In the genomic region with DNA sequence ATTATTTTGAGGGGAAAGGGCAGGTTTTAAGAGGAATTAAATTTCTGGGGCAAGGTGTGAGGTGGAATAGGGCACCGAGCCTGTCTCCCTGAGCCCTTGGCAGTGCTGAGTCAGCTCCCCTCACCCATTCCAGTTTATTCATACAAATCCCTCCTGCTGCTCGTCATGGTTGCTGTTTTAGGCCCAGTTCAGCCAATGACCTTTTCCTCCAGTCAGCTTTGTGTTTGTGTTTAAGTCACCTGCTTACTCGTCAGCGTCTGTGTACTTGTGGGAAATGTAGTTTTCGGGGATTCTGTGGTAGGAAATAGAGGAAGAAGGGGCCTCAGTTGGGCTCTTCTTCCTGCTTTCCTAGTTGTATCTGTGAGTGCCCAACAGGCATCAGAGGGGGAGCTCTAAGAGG, we compare ENCODE assay signal across 9 mouse cellular contexts. TPM values are rescaled to one million over a fixed set of nuclear protein-coding genes. Genes with fewer than 3 reads are reported as not detected.
DNase-seq lines count a peak whose midpoint lies in the region; ATAC-seq and TF ChIP-seq lines count a peak whose summit lies in the region.
"Had no signal": no experiment of that assay in that cellular context is flagged by ENCODE, and none has a peak within 500 bp of the region (broad histone marks: within the 10 kb centered on the region; RNA-seq: fewer than 3 reads in every experiment).

No protein-coding gene starts in this region.

- H3K9ac ChIP-seq in kidney, postnatal 0 days (ENCODE audit: low read depth, low read length): no peak overlapping the region
- 0 out of 2 replicates have a peak overlapping the region, but pooled peaks have one; percentile 3 for H3K9ac ChIP-seq in heart, postnatal 0 days (replicated peaks; ENCODE audit: low read depth, low read length)
- H3K9ac ChIP-seq in forebrain, embryonic 15.5 days (replicated peaks): no peak overlapping the region

- TF ChIP-seq EP300 in heart, postnatal 0 days (IDR thresholded peaks at IDR 0.05; ENCODE audit: low read depth): no peak

- no peaks in the 10 kb centered on the region for H3K27me3 ChIP-seq in kidney, postnatal 0 days (ENCODE audit: insufficient read depth, low read length)
- no peaks in the 10 kb centered on the region for H3K27me3 ChIP-seq in heart, postnatal 0 days (ENCODE audit: control insufficient read depth, insufficient read depth, low read length)
- H3K27me3 ChIP-seq in forebrain, embryonic 15.5 days: no peaks in the 10 kb centered on the region

- 63% methylated on average over 5 of the region's 5 CpGs for WGBS in kidney, postnatal 0 days
- WGBS in heart, postnatal 0 days: 34% methylated on average over 5 of the region's 5 CpGs
- WGBS in forebrain, embryonic 15.5 days: 71% methylated on average over 5 of the region's 5 CpGs

- no peak for ATAC-seq in kidney, postnatal 0 days (replicated peaks; ENCODE audit: low FRiP score, low read depth)
- ATAC-seq in heart, postnatal 0 days (ENCODE audit: insufficient read depth, low read depth): no peak
- ATAC-seq in forebrain, embryonic 15.5 days (replicated peaks): no peak

- peaks cover 51% of the 10 kb centered on the region for H3K36me3 ChIP-seq in kidney, postnatal 0 days (ENCODE audit: insufficient read depth, low read length)
- H3K36me3 ChIP-seq in heart, postnatal 0 days (replicated peaks; ENCODE audit: control insufficient read depth, insufficient read depth, low read length): peaks cover 72% of the 10 kb centered on the region
- peaks cover 67% of the 10 kb centered on the region for H3K36me3 ChIP-seq in forebrain, embryonic 15.5 days

- TF ChIP-seq CTCF in kidney, postnatal 0 days (IDR thresholded peaks at IDR 0.05; ENCODE audit: low read depth): no peak
- no peak for TF ChIP-seq CTCF in heart, postnatal 0 days (IDR thresholded peaks at IDR 0.05; ENCODE audit: low read depth)

- no peak overlapping the region for H3K4me2 ChIP-seq in kidney, postnatal 0 days (ENCODE audit: low read length)
- no peak overlapping the region for H3K4me2 ChIP-seq in heart, postnatal 0 days (ENCODE audit: low read depth, low read length)
- no peak overlapping the region for H3K4me2 ChIP-seq in forebrain, embryonic 15.5 days (replicated peaks)

- peak; percentile 45 for DNase-seq in adrenal gland, postnatal 25 days
- DNase-seq in adrenal gland, adult 8-10 months: no peak
- DNase-seq in kidney, postnatal 0 days (ENCODE audit: low spot score): peak; percentile 48
- DNase-seq in kidney, postnatal 10 days: no peak
- DNase-seq in ES-CJ7 (ENCODE audit: low read depth, low spot score): peak; percentile 67
- no peak for DNase-seq in heart, postnatal 0 days (ENCODE audit: low spot score)
- DNase-seq in right cerebral cortex, postnatal 4 days: no peak
- DNase-seq: spleen, adult 18-20 months had no signal

- H3K9me3 ChIP-seq in kidney, postnatal 0 days (replicated peaks; ENCODE audit: low read length): no peaks in the 10 kb centered on the region
- H3K9me3 ChIP-seq in heart, postnatal 0 days (replicated peaks; ENCODE audit: control insufficient read depth, low read length): no peaks in the 10 kb centered on the region
- no peaks in the 10 kb centered on the region for H3K9me3 ChIP-seq in forebrain, embryonic 15.5 days

- H3K4me1 ChIP-seq in kidney, postnatal 0 days (replicated peaks; ENCODE audit: insufficient read depth, low read length): peaks cover 14% of the 10 kb centered on the region; the same call in 1 of the 2 replicates
- peaks cover 24% of the 10 kb centered on the region for H3K4me1 ChIP-seq in heart, postnatal 0 days (ENCODE audit: control insufficient read depth, insufficient read depth)
- peaks cover 25% of the 10 kb centered on the region for H3K4me1 ChIP-seq in forebrain, embryonic 15.5 days

- no peak overlapping the region for H3K4me3 ChIP-seq in kidney, postnatal 0 days (replicated peaks; ENCODE audit: low read depth, low read length)
- no peak overlapping the region for H3K4me3 ChIP-seq in heart, postnatal 0 days (ENCODE audit: low read depth, low read length)
- H3K4me3 ChIP-seq in forebrain, embryonic 15.5 days: no peak overlapping the region

- H3K27ac ChIP-seq in kidney, postnatal 0 days: peak overlapping the region; percentile 51; the same call in 1 of the 2 replicates
- H3K27ac ChIP-seq in heart, postnatal 0 days (ENCODE audit: low read depth): peak overlapping the region; percentile 95
- H3K27ac ChIP-seq in forebrain, embryonic 15.5 days (replicated peaks): no peak overlapping the region

RNA-seq across cellular contexts. Expression of gene Myl6, which starts 4.6 kb away (rescaled TPM):
- 791 and 820 TPM in 2 replicates for total RNA-seq in adrenal gland, postnatal 25 days (2021)
- 100 to 1,000 TPM; 760 to 841 (median 820) TPM for total RNA-seq in adrenal gland, adult 8-10 months (2022)
- polyA plus RNA-seq in kidney, postnatal 0 days (2015; fragmentation: Nextera tagmentation; extraction: Ambion mirVana): 1,410 and 1,495 TPM in 2 replicates
- total RNA-seq in heart, postnatal 0 days (2014; rRNA removed; ENCODE audit: low replicate concordance): 606 and 830 TPM in 2 replicates
- 791 and 823 TPM in 2 replicates for polyA plus RNA-seq in heart, postnatal 0 days (2015; fragmentation: Nextera tagmentation; extraction: Ambion mirVana)
- 682 and 697 TPM in 2 replicates for polyA plus RNA-seq in forebrain, embryonic 15.5 days (2015; fragmentation: Nextera tagmentation; extraction: Ambion mirVana)

RNA-seq across cellular contexts. Expression of gene Myl6b, which starts 9.1 kb away (rescaled TPM):
- total RNA-seq in adrenal gland, postnatal 25 days (2021): 5.0 and 6.9 TPM in 2 replicates
- 10 to 100 TPM in 2 of 4 experiments, 1 to 10 TPM in 2; 4.8 to 11.6 (median 7.9) TPM for total RNA-seq in adrenal gland, adult 8-10 months (2022)
- 3.2 and 3.7 TPM in 2 replicates for polyA plus RNA-seq in kidney, postnatal 0 days (2015; fragmentation: Nextera tagmentation; extraction: Ambion mirVana)
- 3.2 and 4.8 TPM in 2 replicates for total RNA-seq in heart, postnatal 0 days (2014; rRNA removed; ENCODE audit: low replicate concordance)
- 4.6 and 4.9 TPM in 2 replicates for polyA plus RNA-seq in heart, postnatal 0 days (2015; fragmentation: Nextera tagmentation; extraction: Ambion mirVana)
- 4.7 and 5.6 TPM in 2 replicates for polyA plus RNA-seq in forebrain, embryonic 15.5 days (2015; fragmentation: Nextera tagmentation; extraction: Ambion mirVana)

RNA-seq across cellular contexts. Expression of gene Smarcc2, which starts 30.3 kb away (rescaled TPM):
- 107 and 125 TPM in 2 replicates for total RNA-seq in adrenal gland, postnatal 25 days (2021)
- 100 to 1,000 TPM; 103 to 155 (median 127) TPM for total RNA-seq in adrenal gland, adult 8-10 months (2022)
- polyA plus RNA-seq in kidney, postnatal 0 days (2015; fragmentation: Nextera tagmentation; extraction: Ambion mirVana): 40.5 and 44.9 TPM in 2 replicates
- total RNA-seq in heart, postnatal 0 days (2014; rRNA removed; ENCODE audit: low replicate concordance): 40.8 and 42.1 TPM in 2 replicates
- 31.9 and 32.9 TPM in 2 replicates for polyA plus RNA-seq in heart, postnatal 0 days (2015; fragmentation: Nextera tagmentation; extraction: Ambion mirVana)
- 201 and 202 TPM in 2 replicates for polyA plus RNA-seq in forebrain, embryonic 15.5 days (2015; fragmentation: Nextera tagmentation; extraction: Ambion mirVana)

RNA-seq across cellular contexts. Expression of gene Esyt1, which starts 36.3 kb away (rescaled TPM):
- total RNA-seq in adrenal gland, postnatal 25 days (2021): 18.1 and 22.9 TPM in 2 replicates
- 10 to 100 TPM; 22.8 to 44.9 (median 33.2) TPM for total RNA-seq in adrenal gland, adult 8-10 months (2022)
- 15.9 TPM in 2 replicates for polyA plus RNA-seq in kidney, postnatal 0 days (2015; fragmentation: Nextera tagmentation; extraction: Ambion mirVana)
- 38.2 and 41.5 TPM in 2 replicates for total RNA-seq in heart, postnatal 0 days (2014; rRNA removed; ENCODE audit: low replicate concordance)
- polyA plus RNA-seq in heart, postnatal 0 days (2015; fragmentation: Nextera tagmentation; extraction: Ambion mirVana): 12.6 and 13.0 TPM in 2 replicates
- 6.8 and 7.6 TPM in 2 replicates for polyA plus RNA-seq in forebrain, embryonic 15.5 days (2015; fragmentation: Nextera tagmentation; extraction: Ambion mirVana)

RNA-seq across cellular contexts. Expression of gene Zc3h10, which starts 58.2 kb away (rescaled TPM):
- total RNA-seq in adrenal gland, postnatal 25 days (2021): 9.1 and 13.6 TPM in 2 replicates
- total RNA-seq in adrenal gland, adult 8-10 months (2022): 10 to 100 TPM; 12.9 to 15.0 (median 13.6) TPM
- 13.7 and 16.9 TPM in 2 replicates for polyA plus RNA-seq in kidney, postnatal 0 days (2015; fragmentation: Nextera tagmentation; extraction: Ambion mirVana)
- total RNA-seq in heart, postnatal 0 days (2014; rRNA removed; ENCODE audit: low replicate concordance): 13.8 and 24.4 TPM in 2 replicates
- 6.1 and 8.1 TPM in 2 replicates for polyA plus RNA-seq in heart, postnatal 0 days (2015; fragmentation: Nextera tagmentation; extraction: Ambion mirVana)
- polyA plus RNA-seq in forebrain, embryonic 15.5 days (2015; fragmentation: Nextera tagmentation; extraction: Ambion mirVana): 22.8 and 24.5 TPM in 2 replicates

Comparison
In these comparisons a context has a peak if more than half of its experiments do, and no peak if none do; other contexts are left out.
1. DNase-seq: peak in adrenal gland, postnatal 25 days (single experiment), kidney, postnatal 0 days (single experiment) and ES-CJ7 (single experiment); none in adrenal gland, adult 8-10 months (single experiment), kidney, postnatal 10 days (single experiment), heart, postnatal 0 days (single experiment) and right cerebral cortex, postnatal 4 days (single experiment).